Mouse (Mus musculus) testis, postnatal 10 days (tissue): Measurements from ENCODE around the gene Abcd1.

Source experiments
- DNase-seq: peaks from one replicate; pipeline ENCODE4 v3.0.0; 2021; ENCODE audit warnings: low spot score

Abcd1 gene

DNA sequence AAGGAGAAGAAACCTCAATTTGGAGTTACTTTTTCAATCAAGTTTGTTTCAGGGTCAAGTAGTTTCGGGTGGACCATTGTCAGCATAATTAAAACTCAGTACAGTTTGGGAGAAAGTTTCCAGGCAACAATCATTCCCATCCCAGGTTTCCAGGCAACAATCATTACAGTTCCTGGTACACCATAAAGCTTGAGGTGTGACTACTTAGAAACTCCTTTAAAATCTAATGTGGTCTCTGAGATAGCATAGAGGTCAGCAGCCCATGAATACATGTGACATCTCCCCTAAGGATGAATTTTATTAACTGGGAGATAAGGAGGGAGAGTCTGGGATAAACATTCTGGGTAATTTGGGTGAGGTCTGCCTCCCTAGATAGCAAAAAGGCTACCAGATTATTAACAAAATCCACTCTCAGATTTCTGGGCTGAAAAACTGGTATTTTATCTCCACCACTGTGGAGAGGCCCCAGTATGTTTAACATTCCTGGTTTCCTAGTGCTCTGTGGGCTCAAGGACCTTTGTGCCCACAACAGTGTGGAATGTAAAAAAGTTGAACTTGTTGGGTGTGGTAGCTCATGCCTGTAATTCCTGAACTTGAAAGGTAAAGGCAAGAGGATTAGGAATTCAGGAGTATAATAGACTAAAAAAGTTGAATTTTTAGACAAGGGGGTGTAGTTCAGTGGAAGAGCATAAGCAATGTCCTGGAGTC, 28.5 kb downstream of the Abcd1 start:
- no peak for DNase-seq

DNA sequence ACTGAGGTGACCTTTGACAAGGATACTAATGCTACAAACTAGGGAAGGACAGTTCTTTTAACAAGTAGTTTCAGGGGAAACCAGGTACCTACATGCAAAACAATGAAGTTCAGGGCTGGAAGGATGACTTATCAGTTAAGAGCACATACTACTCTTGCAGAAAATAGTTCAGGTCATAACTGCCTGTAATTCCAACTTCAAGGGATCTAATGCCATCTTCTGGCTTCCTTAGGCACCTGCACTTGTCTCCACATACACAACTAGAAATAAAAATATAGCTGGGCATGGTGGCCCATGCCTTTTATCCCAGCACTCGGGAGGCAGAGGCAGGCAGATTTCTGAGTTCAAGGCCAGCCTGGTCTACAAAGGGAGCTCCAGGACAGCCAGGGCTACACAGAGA, 32.6 kb downstream of the Abcd1 start:
- DNase-seq = no peak

DNA sequence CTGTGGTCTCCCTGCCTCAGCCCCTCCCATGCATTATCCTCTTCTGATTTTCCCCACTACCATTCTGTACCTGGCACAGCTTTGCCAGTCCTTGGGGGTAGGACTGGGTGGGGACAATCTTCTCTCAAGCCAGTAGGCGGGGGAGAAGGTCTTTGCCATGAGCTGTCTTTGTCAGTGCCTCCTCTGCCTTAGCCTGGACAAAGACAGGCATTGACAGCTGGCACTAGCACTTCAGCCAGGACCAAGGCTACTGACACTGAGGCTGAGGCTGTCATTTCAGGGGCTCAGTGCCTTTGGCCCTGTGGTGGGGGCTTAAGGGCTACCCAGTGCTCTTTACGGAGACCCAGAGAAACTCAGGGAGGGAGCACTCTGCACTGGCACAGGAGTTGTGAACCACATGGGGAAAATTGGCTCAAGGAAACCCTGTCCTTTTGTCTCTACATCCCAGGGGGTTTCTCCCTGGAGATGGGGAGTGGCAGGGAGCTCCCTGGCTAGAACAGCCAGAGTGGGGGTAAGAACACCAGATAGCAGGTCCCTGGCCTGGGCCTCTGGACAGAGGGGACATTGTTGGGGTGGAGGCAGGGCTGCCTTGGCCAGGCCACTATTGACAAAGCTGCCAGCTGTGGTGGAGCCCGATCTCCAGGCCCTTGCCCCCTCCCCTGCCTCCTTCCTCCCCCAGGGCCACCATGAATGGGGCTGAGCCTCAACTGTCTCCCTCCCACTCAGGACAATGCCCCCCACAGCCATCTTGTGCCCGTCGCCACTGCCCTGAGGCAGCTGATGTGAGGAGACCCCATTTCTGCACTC, 40.1 kb downstream of the Abcd1 start, which contains the start of gene Plxnb3:
Gene Plxnb3 (plus strand): TSS at position 757 of the 807 bp plus-strand sequence.
- DNase-seq = no peak

DNA sequence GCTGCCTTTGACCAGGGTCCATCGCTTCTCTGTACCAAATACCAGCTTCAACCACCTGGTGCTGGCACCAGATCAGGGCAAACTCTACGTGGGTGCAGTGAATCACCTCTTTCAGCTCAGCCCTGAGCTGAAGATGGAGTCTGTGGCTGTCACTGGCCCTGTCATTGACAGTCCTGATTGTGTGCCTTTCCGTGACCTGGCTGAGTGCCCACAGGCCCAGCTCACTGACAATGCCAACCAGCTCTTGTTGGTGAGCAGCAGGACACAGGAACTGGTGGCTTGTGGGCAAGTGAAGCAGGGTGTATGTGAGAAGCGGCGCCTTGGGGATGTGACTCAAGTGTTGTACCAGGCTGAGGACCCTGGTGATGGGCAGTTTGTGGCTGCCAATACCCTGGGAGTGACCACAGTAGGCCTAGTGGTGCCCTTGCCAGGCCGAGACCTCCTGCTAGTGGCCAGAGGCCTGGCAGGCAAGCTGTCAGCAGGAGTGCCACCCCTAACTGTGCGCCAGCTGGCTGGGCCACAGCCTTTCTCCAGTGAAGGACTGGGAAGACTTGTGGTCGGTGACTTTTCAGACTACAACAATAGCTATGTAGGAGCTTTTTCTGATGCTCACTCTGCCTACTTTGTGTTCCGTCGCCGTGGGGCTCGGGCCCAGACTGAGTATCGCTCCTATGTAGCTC, 42.4 kb downstream of the Abcd1 start:
- DNase-seq = no peak

DNA sequence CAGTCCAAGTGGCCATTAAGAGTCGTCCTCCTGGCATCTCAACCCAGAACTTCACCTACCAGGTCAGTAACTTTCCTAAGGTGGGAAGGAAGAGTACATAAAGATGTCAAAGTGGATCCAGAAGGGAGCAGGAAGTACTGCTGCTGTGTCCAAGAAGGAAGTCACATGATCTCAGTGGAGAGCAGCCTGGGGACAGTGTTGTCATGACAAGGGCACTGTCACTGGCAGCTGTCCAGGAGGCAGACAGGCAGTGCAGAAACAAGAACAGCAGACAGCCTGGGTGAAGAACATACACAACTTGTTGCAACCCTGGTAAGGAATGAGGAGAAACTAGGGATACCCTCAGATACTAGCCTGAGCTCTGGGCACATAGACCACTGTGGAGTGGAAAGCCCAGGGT, 48.9 kb downstream of the Abcd1 start:
- no peak for DNase-seq

DNA sequence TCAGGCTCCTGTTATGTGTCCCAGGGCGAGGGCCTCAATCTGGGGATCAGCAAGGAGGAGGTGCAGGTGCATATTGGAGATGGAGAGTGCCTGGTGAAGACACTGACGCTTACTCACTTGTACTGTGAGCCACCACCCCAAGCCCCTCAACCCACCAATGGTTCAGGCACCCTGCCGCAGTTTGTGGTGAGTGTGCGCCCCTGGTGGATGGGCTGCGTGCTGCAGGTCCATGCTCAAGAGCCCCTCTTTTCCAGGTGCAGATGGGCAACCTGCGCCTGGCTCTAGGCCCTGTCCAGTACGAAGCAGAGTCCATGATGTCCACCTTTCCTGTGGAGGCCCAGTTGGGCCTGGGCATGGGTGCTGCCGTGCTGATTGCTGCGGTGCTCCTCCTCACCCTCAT, 50.9 kb downstream of the Abcd1 start:
- DNase-seq = peak; percentile 52

DNA sequence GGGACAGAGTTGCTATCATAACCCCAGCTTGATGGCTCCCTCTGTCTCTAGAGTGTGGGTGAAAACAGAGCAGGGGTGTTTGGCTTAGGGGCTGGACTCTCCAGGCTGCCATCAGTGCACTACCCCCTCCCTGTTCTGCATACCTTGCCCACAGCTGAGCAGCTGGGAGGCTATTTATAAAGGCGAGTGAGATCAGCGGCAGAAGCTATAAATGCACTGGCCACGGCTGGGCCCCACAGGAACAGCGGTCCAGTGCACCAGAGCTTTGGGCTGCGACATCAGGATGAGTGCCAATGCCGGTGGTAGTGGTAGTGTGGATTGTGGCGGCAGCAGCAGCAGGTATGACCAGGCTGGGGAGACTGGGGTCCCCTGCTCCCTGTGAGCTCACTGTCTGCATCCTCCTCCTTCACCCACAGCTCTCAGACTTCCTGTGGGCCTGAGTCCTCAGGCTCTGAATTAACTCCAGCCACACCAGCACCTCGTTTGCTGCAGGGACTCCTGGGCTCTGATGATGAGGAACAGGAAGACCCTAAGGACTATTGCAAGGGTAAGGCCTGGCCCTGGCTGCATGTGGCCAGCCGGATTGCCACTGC, 57.9 kb downstream of the Abcd1 start, which contains the start of gene Srpk3:
Gene Srpk3 (plus strand): TSS at position 238 of the 593 bp plus-strand sequence.
- no peak for DNase-seq

DNA sequence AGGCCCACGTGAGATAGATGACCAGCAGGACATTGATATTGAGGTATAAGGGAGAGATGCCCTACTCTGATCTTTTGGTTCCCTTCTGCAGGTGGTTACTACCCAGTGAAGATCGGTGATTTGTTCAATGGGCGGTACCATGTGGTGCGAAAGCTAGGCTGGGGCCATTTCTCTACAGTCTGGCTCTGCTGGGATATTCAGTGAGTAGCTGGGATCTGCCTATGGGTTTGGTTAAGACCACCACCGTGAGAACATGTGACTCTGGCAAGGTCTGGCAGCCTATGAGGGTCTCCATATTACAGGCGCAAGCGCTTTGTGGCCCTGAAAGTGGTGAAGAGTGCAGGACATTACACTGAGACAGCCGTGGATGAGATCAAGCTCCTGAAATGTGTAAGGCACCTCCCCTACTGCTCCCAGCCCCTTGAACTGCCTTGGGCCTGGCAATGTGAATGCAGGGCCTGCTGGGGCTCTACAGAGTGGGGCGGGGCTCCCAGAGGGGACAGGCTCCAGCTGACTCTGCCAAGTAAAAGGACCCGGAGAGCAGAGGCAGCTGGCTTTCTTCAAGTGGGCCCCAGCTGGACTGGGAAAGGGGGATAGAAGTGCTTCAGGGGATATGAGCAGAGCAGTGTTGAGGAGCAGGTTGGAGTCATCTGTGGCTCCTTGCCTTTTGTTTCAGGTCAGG, 58.5 kb downstream of the Abcd1 start:
- no peak for DNase-seq

DNA sequence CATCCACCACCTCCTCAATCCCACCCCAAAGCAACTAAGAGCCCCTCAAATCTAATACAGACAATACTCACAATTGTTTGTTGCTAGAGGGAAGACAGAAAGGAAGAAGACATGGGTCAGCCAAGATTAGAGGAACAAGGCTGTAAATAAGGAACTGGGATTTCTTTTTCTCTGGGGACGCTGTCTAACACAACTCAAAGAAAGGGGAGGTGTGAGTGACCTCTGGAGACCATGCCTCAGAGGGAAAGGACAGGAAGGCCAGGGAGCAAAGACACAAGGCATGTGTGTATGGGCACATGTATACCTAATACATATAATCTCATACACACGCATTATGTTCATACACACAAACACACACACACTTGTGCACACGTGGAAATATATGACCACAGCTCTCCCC, 65.8 kb downstream of the Abcd1 start:
- no peak for DNase-seq

DNA sequence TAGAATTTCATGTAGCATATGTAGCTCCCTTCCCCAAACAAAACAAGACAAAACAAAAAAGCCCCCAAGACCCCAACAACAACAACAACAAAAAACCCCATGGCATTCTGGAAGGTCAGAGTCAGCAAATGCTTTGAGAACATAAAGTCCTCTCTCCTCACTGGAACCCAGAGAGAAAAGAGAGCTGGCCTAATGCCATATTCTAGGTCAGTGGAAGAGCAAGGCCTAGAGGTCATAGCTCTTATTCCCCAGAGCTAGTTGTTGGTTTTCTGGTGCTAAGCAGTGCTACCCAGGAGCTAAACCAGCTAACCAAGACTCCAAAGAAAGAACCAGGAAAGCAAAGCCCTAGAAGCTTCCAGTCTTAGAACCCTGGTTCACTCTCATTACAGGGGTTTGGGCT, 69.3 kb downstream of the Abcd1 start:
- no peak for DNase-seq

DNA sequence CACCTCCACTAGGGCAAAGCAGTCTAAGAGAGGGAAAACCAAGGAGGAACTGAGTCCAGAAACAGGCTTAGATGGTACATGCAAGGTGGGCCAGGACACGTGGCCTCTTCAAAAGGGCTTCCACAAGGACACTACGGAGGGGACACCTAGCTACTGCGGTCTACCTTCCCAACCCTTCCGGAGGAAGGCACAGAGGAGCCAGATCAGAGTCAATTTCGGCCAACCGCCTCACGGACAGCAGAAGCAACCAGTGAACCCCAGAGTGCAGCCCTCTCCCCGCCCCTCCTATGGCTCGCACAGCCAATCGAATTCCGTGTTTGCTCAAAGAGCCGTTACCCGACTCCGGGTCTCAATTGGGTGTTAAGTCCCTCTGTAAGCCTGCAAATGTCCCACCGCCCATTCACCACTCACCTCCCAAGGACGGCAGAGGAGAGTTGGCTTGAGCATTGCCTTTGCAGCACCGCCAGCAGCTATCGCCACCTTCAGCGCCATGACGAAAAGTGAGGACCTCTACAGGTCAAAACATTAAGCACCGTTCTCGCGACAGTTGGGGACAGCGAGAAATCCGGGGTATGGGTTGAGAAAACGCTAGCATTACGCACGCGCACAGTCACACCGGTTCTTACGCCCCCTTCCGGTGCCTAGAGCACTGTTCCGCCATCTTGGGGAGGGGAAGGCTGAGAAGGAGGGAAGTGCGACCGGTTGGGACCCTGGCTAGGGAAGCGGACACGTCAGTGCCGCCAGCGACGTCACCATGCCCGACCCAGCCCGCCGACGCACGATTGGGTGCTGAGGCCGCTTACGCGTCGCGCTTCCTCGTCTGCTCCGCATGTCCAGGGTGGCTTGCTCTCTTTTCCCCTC, 70.2 kb downstream of the Abcd1 start, which contains the start of the genes Idh3g and Ssr4:
Gene Idh3g (minus strand): TSS at position 534 of the 861 bp plus-strand sequence.
Gene Ssr4 (plus strand): TSS at position 665 of the 861 bp plus-strand sequence.
- peak; percentile 88 for DNase-seq

DNA sequence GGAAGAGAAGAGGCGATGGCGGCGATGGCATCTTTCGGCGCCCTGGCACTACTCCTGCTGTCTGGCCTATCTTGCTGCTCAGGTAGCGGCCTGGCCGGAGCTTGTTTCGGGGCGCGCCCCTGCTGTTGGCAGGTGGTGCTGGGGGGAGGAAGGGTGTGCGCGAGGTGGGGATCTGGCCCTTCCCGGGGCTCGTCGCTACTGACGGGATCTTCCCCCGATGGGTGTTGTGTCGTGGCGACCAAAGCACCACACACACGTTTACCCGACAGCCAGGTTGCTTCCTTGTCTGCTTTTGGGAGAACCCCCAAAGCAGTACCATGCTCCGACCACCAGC, 70.8 kb downstream of the Abcd1 start:
- no peak for DNase-seq
